Mouse (Mus musculus): ENCODE data around the gene Add3. TPM values are rescaled to one million over a fixed set of nuclear protein-coding genes. Genes with fewer than 3 reads are reported as not detected.

Gene Add3
- polyA plus RNA-seq, 1 experiment from 2014 or later, result 49.7 TPM

GRCm38 (mm10) chr19:53276902-53277707 lies 136.9 kb downstream of the Add3 start:
- DNase-seq (ENCODE audit: low spot score, missing footprints), result no peak
- no peak overlapping the region for H3K9ac ChIP-seq (ENCODE audit: low read length)
- no peak overlapping the region for H3K4me2 ChIP-seq
- H3K9me3 ChIP-seq (ENCODE audit: control insufficient read depth, low read length), result no peaks in the 10 kb centered on the region
- WGBS, result 81% methylated on average over 19 of the region's 19 CpGs
- H3K27me3 ChIP-seq (ENCODE audit: control insufficient read depth, insufficient read depth, low read length), result no peaks in the 10 kb centered on the region
- no peak for ATAC-seq (ENCODE audit: low FRiP score)
- no peaks in the 10 kb centered on the region for H3K36me3 ChIP-seq (ENCODE audit: control insufficient read depth, insufficient read depth, low read length)
- H3K4me3 ChIP-seq (ENCODE audit: low read depth, low read length), result no peak overlapping the region
- peaks cover 2% of the 10 kb centered on the region; the same call in 1 of the 2 replicates for H3K4me1 ChIP-seq (ENCODE audit: control insufficient read depth, insufficient read depth, low read length)
- H3K27ac ChIP-seq (ENCODE audit: low read depth, low read length), result no peak overlapping the region

DNA sequence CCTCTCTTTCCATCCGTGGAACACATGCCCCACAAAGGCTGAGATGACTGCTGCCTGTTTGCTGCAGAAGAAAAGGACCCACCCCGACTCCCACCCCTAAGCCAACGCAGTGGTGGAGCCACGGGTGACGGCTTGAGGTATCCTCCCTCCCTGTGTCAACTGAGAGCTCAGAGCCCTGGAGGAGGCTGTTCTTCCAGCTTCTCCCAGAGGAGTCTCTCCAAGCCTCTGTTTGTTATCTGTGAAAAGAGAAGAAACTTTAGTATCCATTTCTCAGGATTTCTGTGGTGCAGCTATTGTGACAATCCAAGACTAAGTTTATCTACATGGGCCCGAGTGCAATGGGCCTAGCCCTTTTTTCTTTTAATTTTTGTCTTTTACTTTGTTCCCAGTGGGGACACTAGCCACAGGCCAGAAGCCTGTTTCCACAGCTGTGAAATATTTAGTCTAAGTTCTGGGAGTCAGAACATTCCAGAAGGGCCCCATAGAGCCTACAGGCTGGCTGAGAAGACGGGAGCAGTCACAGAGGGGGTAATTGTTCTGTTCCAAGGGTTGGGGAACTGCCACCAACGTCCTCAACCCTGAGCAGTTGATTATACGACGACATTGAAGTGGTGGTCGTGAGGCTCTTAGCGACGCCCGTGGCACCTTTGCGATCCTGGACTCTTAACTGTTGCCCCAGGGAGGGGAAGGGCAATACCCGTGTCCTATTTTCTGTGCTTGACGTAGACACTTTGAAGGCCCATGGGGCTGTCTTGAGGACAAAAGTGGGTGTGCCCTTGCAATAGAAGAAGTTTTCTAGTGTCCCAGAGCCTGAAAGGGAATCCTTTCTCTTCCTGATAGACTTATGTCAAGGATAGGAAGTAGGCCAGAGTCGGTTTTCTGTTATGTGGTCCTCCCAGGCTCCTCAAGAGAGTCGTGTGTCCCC lies 138.5 kb downstream of the Add3 start:
- no peak for DNase-seq (ENCODE audit: low spot score, missing footprints)
- Histone ChIP-seq H3K9ac (ENCODE audit: low read length) (no peak overlapping the region), H3K4me2 (no peak overlapping the region), H3K4me3 (ENCODE audit: low read depth, low read length) (no peak overlapping the region), H3K27me3 (ENCODE audit: control insufficient read depth, insufficient read depth, low read length) (no peaks in the 10 kb centered on the region), H3K9me3 (ENCODE audit: control insufficient read depth, low read length) (no peaks in the 10 kb centered on the region), H3K27ac (ENCODE audit: low read depth, low read length) (no peak overlapping the region), H3K36me3 (ENCODE audit: control insufficient read depth, insufficient read depth, low read length) (no peaks in the 10 kb centered on the region), H3K4me1 (ENCODE audit: control insufficient read depth, insufficient read depth, low read length) (peaks cover 2% of the 10 kb centered on the region; the same call in 1 of the 2 replicates)
- 77% methylated on average over 19 of the region's 19 CpGs for WGBS
- ATAC-seq (ENCODE audit: low FRiP score), result no peak

- no peak overlapping the region for H3K4me3 ChIP-seq (ENCODE audit: low read depth, low read length)
- 87% methylated on average over 8 of the region's 8 CpGs for WGBS
Observed at GRCm38 (mm10) chr19:53280254-53280653, 140.0 kb downstream of the Add3 start.

GRCm38 (mm10) chr19:53282571-53282970 lies 142.3 kb downstream of the Add3 start:
- no peak overlapping the region for H3K9ac ChIP-seq (ENCODE audit: low read length)
- 74% methylated on average over 10 of the region's 10 CpGs for WGBS
- no peaks in the 10 kb centered on the region for H3K27me3 ChIP-seq (ENCODE audit: control insufficient read depth, insufficient read depth, low read length)
- no peak overlapping the region for H3K27ac ChIP-seq (ENCODE audit: low read depth, low read length)
- no peak for DNase-seq (ENCODE audit: low spot score, missing footprints)
- H3K36me3 ChIP-seq (ENCODE audit: control insufficient read depth, insufficient read depth, low read length), result no peaks in the 10 kb centered on the region
- H3K4me2 ChIP-seq, result no peak overlapping the region
- no peak for ATAC-seq (ENCODE audit: low FRiP score)
- no peak overlapping the region for H3K4me3 ChIP-seq (ENCODE audit: low read depth, low read length)
- H3K9me3 ChIP-seq (ENCODE audit: control insufficient read depth, low read length), result no peaks in the 10 kb centered on the region
- no peaks in the 10 kb centered on the region for H3K4me1 ChIP-seq (ENCODE audit: control insufficient read depth, insufficient read depth, low read length)

More at GRCm38 (mm10) chr19:53280254-53280653, 140.0 kb downstream of the Add3 start:
- Histone ChIP-seq H3K9me3 (ENCODE audit: control insufficient read depth, low read length) (no peaks in the 10 kb centered on the region), H3K9ac (ENCODE audit: low read length) (no peak overlapping the region), H3K4me1 (ENCODE audit: control insufficient read depth, insufficient read depth, low read length) (no peaks in the 10 kb centered on the region; the same call in 1 of the 2 replicates), H3K4me2 (no peak overlapping the region), H3K27ac (ENCODE audit: low read depth, low read length) (no peak overlapping the region), H3K36me3 (ENCODE audit: control insufficient read depth, insufficient read depth, low read length) (no peaks in the 10 kb centered on the region), H3K27me3 (ENCODE audit: control insufficient read depth, insufficient read depth, low read length) (no peaks in the 10 kb centered on the region)
- DNase-seq (ENCODE audit: low spot score, missing footprints) (no peak), ATAC-seq (ENCODE audit: low FRiP score) (no peak)

DNA sequence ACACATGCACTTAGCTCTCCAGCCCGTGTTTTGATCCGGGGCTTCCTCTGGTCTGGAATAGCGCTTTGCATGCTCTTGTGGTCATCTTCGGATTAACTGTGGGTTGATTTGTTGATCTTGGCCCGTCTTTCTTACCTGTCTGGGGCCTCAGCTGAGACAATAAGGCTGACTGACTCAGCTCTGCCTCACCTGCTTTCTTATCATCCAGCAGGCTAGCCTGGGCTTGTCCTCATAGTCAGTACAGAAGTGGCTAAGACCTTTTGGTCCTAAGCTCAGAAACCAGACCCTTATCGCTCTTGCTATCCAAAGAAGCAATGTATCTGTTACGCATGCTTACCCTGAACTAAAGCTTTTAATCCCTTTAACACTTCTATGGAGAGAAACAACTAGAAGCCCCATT lies 143.5 kb downstream of the Add3 start:
- Histone ChIP-seq H3K27me3 (ENCODE audit: control insufficient read depth, insufficient read depth, low read length) (no peaks in the 10 kb centered on the region), H3K27ac (ENCODE audit: low read depth, low read length) (no peak overlapping the region), H3K4me2 (no peak overlapping the region), H3K9me3 (ENCODE audit: control insufficient read depth, low read length) (no peaks in the 10 kb centered on the region), H3K9ac (ENCODE audit: low read length) (no peak overlapping the region), H3K4me1 (ENCODE audit: control insufficient read depth, insufficient read depth, low read length) (no peaks in the 10 kb centered on the region), H3K36me3 (ENCODE audit: control insufficient read depth, insufficient read depth, low read length) (no peaks in the 10 kb centered on the region), H3K4me3 (ENCODE audit: low read depth, low read length) (no peak overlapping the region)
- ATAC-seq (ENCODE audit: low FRiP score) (no peak), DNase-seq (ENCODE audit: low spot score, missing footprints) (no peak)
- 72% methylated on average over 7 of the region's 7 CpGs for WGBS

GRCm38 (mm10) chr19:53284268-53285208 lies 144.3 kb downstream of the Add3 start:
- Histone ChIP-seq H3K9ac (ENCODE audit: low read length) (no peak overlapping the region), H3K9me3 (ENCODE audit: control insufficient read depth, low read length) (no peaks in the 10 kb centered on the region), H3K27me3 (ENCODE audit: control insufficient read depth, insufficient read depth, low read length) (no peaks in the 10 kb centered on the region), H3K4me2 (no peak overlapping the region), H3K4me1 (ENCODE audit: control insufficient read depth, insufficient read depth, low read length) (no peaks in the 10 kb centered on the region), H3K4me3 (ENCODE audit: low read depth, low read length) (no peak overlapping the region), H3K36me3 (ENCODE audit: control insufficient read depth, insufficient read depth, low read length) (no peaks in the 10 kb centered on the region), H3K27ac (ENCODE audit: low read depth, low read length) (no peak overlapping the region)
- DNase-seq (ENCODE audit: low spot score, missing footprints) (no peak), ATAC-seq (ENCODE audit: low FRiP score) (no peak)
- WGBS, result 37% methylated on average over 20 of the region's 20 CpGs

DNA sequence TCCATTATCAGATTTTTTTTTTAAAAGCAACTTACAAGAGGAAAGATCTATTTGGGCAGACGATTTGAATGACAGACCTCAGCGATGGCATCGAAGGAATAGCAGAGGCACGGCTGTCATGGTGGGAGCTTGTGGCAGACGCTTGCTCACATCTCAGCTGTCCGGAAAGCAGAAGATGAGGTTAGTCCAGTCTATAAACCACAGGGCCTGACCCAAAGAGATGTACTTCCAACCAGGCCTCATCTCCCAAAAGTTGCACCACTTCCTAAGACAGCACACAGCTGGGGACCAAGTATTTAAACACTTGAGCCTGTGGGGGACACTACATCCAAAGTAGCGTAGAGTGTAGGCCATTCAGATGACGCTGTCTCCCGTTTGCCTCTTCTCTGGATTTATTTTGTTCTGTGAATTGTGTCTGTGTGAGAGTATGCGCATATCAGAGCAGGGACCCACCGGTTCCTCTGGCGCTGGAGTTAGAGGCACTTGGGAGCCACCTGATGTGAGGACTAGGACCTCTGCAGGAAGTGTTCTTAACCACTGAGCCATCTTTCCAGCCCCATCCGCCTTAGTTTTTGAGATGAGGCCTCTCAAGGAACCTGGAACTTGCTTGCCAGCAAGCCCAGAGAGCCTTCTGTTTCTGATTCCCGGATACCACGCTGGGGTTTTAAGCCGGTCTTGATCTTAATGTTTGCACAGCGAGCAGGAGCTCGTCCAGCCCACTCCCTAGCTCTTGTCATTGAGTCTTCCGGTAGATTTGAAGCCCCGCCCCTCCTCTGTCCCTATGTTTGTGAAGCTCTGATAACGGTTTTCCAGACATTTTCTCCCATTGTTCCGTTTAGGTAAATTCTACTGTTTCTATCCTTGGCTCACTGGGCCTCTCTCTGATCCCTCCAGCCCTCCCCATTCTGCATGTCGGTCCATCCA lies 156.3 kb downstream of the Add3 start:
- no peak for DNase-seq (ENCODE audit: low spot score, missing footprints)
- Histone ChIP-seq H3K9ac (ENCODE audit: low read length) (no peak overlapping the region), H3K4me2 (no peak overlapping the region), H3K36me3 (ENCODE audit: control insufficient read depth, insufficient read depth, low read length) (no peaks in the 10 kb centered on the region), H3K9me3 (ENCODE audit: control insufficient read depth, low read length) (no peaks in the 10 kb centered on the region), H3K4me1 (ENCODE audit: control insufficient read depth, insufficient read depth, low read length) (no peaks in the 10 kb centered on the region), H3K4me3 (ENCODE audit: low read depth, low read length) (no peak overlapping the region), H3K27me3 (ENCODE audit: control insufficient read depth, insufficient read depth, low read length) (no peaks in the 10 kb centered on the region), H3K27ac (ENCODE audit: low read depth, low read length) (no peak overlapping the region)
- ATAC-seq (ENCODE audit: low FRiP score), result no peak
- WGBS, result 72% methylated on average over 23 of the region's 23 CpGs

All from midbrain, embryonic 11.5 days (tissue).